Mouse (Mus musculus) hindbrain, postnatal 0 days (tissue): Measurements from ENCODE around the gene Cxcl9. TPM values are rescaled to one million over a fixed set of nuclear protein-coding genes. Genes with fewer than 3 reads are reported as not detected.

Experiments used
- ATAC-seq: fragments of 200-750 bp; cut with Nextera tagmentation; 2 replicates; pipeline ENCODE4 v1.8.0; 2017; ENCODE audit warnings: mild to moderate bottlenecking, moderate TSS enrichment, moderate library complexity
- DNase-seq: peaks from one replicate; pipeline ENCODE4 v3.0.0-alpha.2; 2015; ENCODE audit warnings: low spot score
- H3K27ac ChIP-seq: fragments of 300-500 bp; sonication (generic); 2 replicates; pipeline ENCODE4 v1.5.1; 2014; ENCODE audit warnings: mild to moderate bottlenecking
- H3K27me3 ChIP-seq: fragments of 300-500 bp; sonication (generic); 2 replicates; pipeline ENCODE4 v1.6.1; 2014; ENCODE audit warnings: low read length, mixed read lengths; ENCODE audit not compliant: insufficient read depth
- H3K36me3 ChIP-seq: fragments of 300-500 bp; sonication (generic); 2 replicates; pipeline ENCODE4 v1.6.1; 2014; ENCODE audit warnings: low read length, mixed read lengths; ENCODE audit not compliant: insufficient read depth
- H3K4me1 ChIP-seq: fragments of 300-500 bp; sonication (generic); 2 replicates; pipeline ENCODE4 v1.6.1; 2014; ENCODE audit warnings: antibody characterized with exemption, low read length, mixed read lengths; ENCODE audit not compliant: insufficient read depth
- H3K4me2 ChIP-seq: fragments of 300-500 bp; sonication (generic); 2 replicates; pipeline ENCODE4 v1.6.1; 2014; ENCODE audit warnings: low read depth, mild to moderate bottlenecking, low read length, moderate library complexity, mixed read lengths
- H3K4me3 ChIP-seq: fragments of 300-500 bp; sonication (generic); 2 replicates; pipeline ENCODE4 v1.5.1; 2014; ENCODE audit warnings: low read length
- H3K9ac ChIP-seq: fragments of 300-500 bp; sonication (generic); replicated peaks from 2 replicates; pipeline ENCODE4 v1.6.1; 2014; ENCODE audit warnings: mild to moderate bottlenecking, low read length, moderate library complexity, mixed read lengths
- H3K9me3 ChIP-seq: fragments of 300-500 bp; sonication (generic); 2 replicates; pipeline ENCODE4 v1.6.1; 2016; ENCODE audit warnings: low read length, mixed read lengths
- CTCF ChIP-seq: IDR thresholded peaks from 2 replicates; pipeline ENCODE4 v1.5.1; 2016; ENCODE audit warnings: antibody characterized with exemption, control low read depth, low read depth
- WGBS: fragments of 180-500 bp; shearing (Covaris S2); extraction: QIAGEN DNeasy Blood & Tissue Kit; methylation state at CpG from one replicate; pipeline ENCODE4 v1.1.7; 2014; 5-methylcytosine and 5-hydroxymethylcytosine counted together
- polyA plus RNA-seq: library from polyadenylated mRNA; unstranded; fragments of >200 nt; fragmentation: Nextera tagmentation; extraction: Ambion mirVana; gene quantifications from 2 replicates; pipeline ENCODE4 v1.2.1, GENCODE M21; 2015
- total RNA-seq: library from RNA; depleted of rRNA; stranded (reverse); fragments of >200 nt; gene quantifications from 2 replicates; pipeline ENCODE4 v1.2.3, GENCODE M21; 2014

Cxcl9 gene
- total and polyA plus RNA-seq, 2 experiments from 2014 or later, result not detected

GRCm38 (mm10) chr5:92322612-92323011, 5.3 kb downstream of the Cxcl9 start:
- DNase-seq (no peak), ATAC-seq (no peak)
- 89% methylated on average over 4 of the region's 4 CpGs for WGBS
- Histone ChIP-seq H3K9me3 (no peaks in the 10 kb centered on the region), H3K9ac (no peak overlapping the region), H3K27ac (no peak overlapping the region), H3K36me3 (no peaks in the 10 kb centered on the region), H3K4me1 (no peaks in the 10 kb centered on the region), H3K27me3 (no peaks in the 10 kb centered on the region), H3K4me2 (no peak overlapping the region), H3K4me3 (no peak overlapping the region)
- no peak for TF ChIP-seq CTCF

- DNase-seq (no peak), ATAC-seq (no peak)
- Histone ChIP-seq H3K36me3 (no peaks in the 10 kb centered on the region), H3K9ac (no peak overlapping the region), H3K27me3 (no peaks in the 10 kb centered on the region), H3K9me3 (no peaks in the 10 kb centered on the region), H3K4me3 (no peak overlapping the region), H3K27ac (no peak overlapping the region), H3K4me1 (no peaks in the 10 kb centered on the region), H3K4me2 (no peak overlapping the region)
- TF ChIP-seq CTCF, result no peak
- 75% methylated on average over 8 of the region's 8 CpGs for WGBS
Observed at GRCm38 (mm10) chr5:92321631-92322400, 6.1 kb downstream of the Cxcl9 start.

- no peaks in the 10 kb centered on the region for H3K36me3 ChIP-seq
- no peaks in the 10 kb centered on the region for H3K27me3 ChIP-seq
- no peaks in the 10 kb centered on the region for H3K9me3 ChIP-seq
- H3K27ac ChIP-seq, result no peak overlapping the region
- DNase-seq, result no peak
- no peak overlapping the region for H3K4me3 ChIP-seq
- 91% methylated on average over 14 of the region's 14 CpGs for WGBS
- H3K9ac ChIP-seq, result no peak overlapping the region
- no peak overlapping the region for H3K4me2 ChIP-seq
- no peaks in the 10 kb centered on the region for H3K4me1 ChIP-seq
- TF ChIP-seq CTCF, result no peak
- no peak for ATAC-seq
Observed at GRCm38 (mm10) chr5:92318596-92318995, 9.3 kb downstream of the Cxcl9 start.

- Histone ChIP-seq H3K4me3 (no peak overlapping the region), H3K9me3 (no peaks in the 10 kb centered on the region), H3K4me1 (no peaks in the 10 kb centered on the region), H3K36me3 (no peaks in the 10 kb centered on the region), H3K27me3 (no peaks in the 10 kb centered on the region), H3K4me2 (no peak overlapping the region), H3K27ac (no peak overlapping the region), H3K9ac (no peak overlapping the region)
- WGBS, result 87% methylated on average over 7 of the region's 7 CpGs
- no peak for ATAC-seq
- no peak for TF ChIP-seq CTCF
- DNase-seq, result no peak
Observed at GRCm38 (mm10) chr5:92318119-92318518, 9.8 kb downstream of the Cxcl9 start.

- H3K9ac ChIP-seq, result no peak overlapping the region
- TF ChIP-seq CTCF, result no peak
- H3K9me3 ChIP-seq, result no peaks in the 10 kb centered on the region
- no peak overlapping the region for H3K4me3 ChIP-seq
- H3K27ac ChIP-seq, result no peak overlapping the region
- WGBS, result 75% methylated on average over 7 of the region's 7 CpGs
- ATAC-seq (no peak), DNase-seq (no peak)
- peaks cover 4% of the 10 kb centered on the region; the same call in 1 of the 2 replicates for H3K4me1 ChIP-seq
- no peaks in the 10 kb centered on the region for H3K27me3 ChIP-seq
- H3K4me2 ChIP-seq, result no peak overlapping the region
- no peaks in the 10 kb centered on the region for H3K36me3 ChIP-seq
Observed at GRCm38 (mm10) chr5:92313776-92314175, 14.1 kb downstream of the Cxcl9 start.

GRCm38 (mm10) chr5:92312046-92312715, 15.7 kb downstream of the Cxcl9 start:
- H3K9ac ChIP-seq, result no peak overlapping the region
- ATAC-seq (no peak), DNase-seq (peak; percentile 96)
- TF ChIP-seq CTCF, result peak; percentile 82
- H3K4me2 ChIP-seq, result peak overlapping the region; percentile 21; the same call in 1 of the 2 replicates
- no peaks in the 10 kb centered on the region for H3K27me3 ChIP-seq
- no peak overlapping the region for H3K27ac ChIP-seq
- 16% methylated on average over 13 of the region's 13 CpGs for WGBS
- H3K4me1 ChIP-seq, result peaks cover 5% of the 10 kb centered on the region
- H3K4me3 ChIP-seq, result no peak overlapping the region
- H3K36me3 ChIP-seq, result no peaks in the 10 kb centered on the region
- no peaks in the 10 kb centered on the region for H3K9me3 ChIP-seq
